Mouse (Mus musculus) hindbrain, embryonic 13.5 days (tissue): ENCODE measurements around the gene Fam161a. TPM values are rescaled to one million over a fixed set of nuclear protein-coding genes. Genes with fewer than 3 reads are reported as not detected.
"Not testable (repeated sequence)": the region's sequence is repeated elsewhere in the genome, so short reads cannot be mapped to it uniquely, and the experiment has no call there.

Source experiments
- ATAC-seq: fragments of 200-750 bp; cut with Nextera tagmentation; 2 replicates; pipeline ENCODE4 v1.8.0; 2017; ENCODE audit warnings: moderate TSS enrichment; ENCODE audit not compliant: low FRiP score
- H3K27ac ChIP-seq: fragments of 300-500 bp; sonication (generic); 2 replicates; pipeline ENCODE4 v1.5.1; 2015; ENCODE audit warnings: inconsistent platforms, mild to moderate bottlenecking, moderate library complexity
- H3K27me3 ChIP-seq: fragments of 300-500 bp; sonication (generic); 2 replicates; pipeline ENCODE4 v1.6.1; 2015; ENCODE audit warnings: mild to moderate bottlenecking, inconsistent platforms
- H3K36me3 ChIP-seq: fragments of 300-500 bp; sonication (generic); 2 replicates; pipeline ENCODE4 v1.6.1; 2015; ENCODE audit warnings: mild to moderate bottlenecking, inconsistent platforms
- H3K4me1 ChIP-seq: fragments of 300-500 bp; sonication (generic); replicated peaks from 2 replicates; pipeline ENCODE4 v1.6.1; 2015; ENCODE audit warnings: inconsistent platforms
- H3K4me2 ChIP-seq: fragments of 300-500 bp; sonication (generic); 2 replicates; pipeline ENCODE4 v1.6.1; 2015; ENCODE audit warnings: inconsistent platforms, mild to moderate bottlenecking, moderate library complexity
- H3K4me3 ChIP-seq: fragments of 300-500 bp; sonication (generic); 2 replicates; pipeline ENCODE4 v1.5.1; 2015; ENCODE audit warnings: mild to moderate bottlenecking, inconsistent platforms
- H3K9ac ChIP-seq: fragments of 300-500 bp; sonication (generic); 2 replicates; pipeline ENCODE4 v1.6.1; 2015; ENCODE audit warnings: mild to moderate bottlenecking, inconsistent platforms
- H3K9me3 ChIP-seq: fragments of 300-500 bp; sonication (generic); 2 replicates; pipeline ENCODE4 v1.6.1; 2016; ENCODE audit warnings: inconsistent platforms
- WGBS: fragments of 180-500 bp; shearing (Covaris S2); methylation state at CpG from one replicate; pipeline ENCODE4 v1.1.7; 2015; 5-methylcytosine and 5-hydroxymethylcytosine counted together
- polyA plus RNA-seq: library from polyadenylated mRNA; unstranded; fragments of >200 nt; fragmentation: Nextera tagmentation; extraction: Ambion mirVana; gene quantifications from 2 replicates; pipeline ENCODE4 v1.2.1, GENCODE M21; 2015

The Fam161a gene
- polyA plus RNA-seq, 1 experiment from 2014 or later, result 6.6 TPM

DNA sequence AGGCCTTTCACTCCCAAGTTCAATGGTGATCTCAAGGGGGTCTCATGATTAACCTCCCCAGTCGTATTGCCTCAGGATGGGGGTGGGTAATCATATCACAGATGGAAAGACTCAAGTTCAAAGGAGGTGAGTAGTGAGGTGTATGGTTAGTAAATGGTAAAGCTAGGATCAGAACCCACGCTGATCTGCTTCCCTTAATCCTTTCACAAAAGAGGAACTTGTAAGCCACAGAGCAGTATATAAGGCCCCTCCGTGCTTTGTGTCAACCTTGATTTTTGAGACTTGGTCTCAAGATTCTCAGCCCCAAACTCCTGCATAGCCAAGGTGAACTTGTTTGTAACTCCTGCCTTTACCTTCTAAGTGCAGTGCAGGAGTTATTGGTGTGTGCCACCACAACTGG, 16.8 kb downstream of the Fam161a start:
- H3K4me1 ChIP-seq, result no peaks in the 10 kb centered on the region
- no peak overlapping the region for H3K27ac ChIP-seq
- H3K9ac ChIP-seq, result no peak overlapping the region
- 78% methylated on average over 3 of the region's 3 CpGs for WGBS
- no peak overlapping the region for H3K4me2 ChIP-seq
- H3K36me3 ChIP-seq, result no peaks in the 10 kb centered on the region
- H3K4me3 ChIP-seq, result no peak overlapping the region
- H3K9me3 ChIP-seq, result no peaks in the 10 kb centered on the region
- no peak for ATAC-seq
- no peaks in the 10 kb centered on the region for H3K27me3 ChIP-seq

DNA sequence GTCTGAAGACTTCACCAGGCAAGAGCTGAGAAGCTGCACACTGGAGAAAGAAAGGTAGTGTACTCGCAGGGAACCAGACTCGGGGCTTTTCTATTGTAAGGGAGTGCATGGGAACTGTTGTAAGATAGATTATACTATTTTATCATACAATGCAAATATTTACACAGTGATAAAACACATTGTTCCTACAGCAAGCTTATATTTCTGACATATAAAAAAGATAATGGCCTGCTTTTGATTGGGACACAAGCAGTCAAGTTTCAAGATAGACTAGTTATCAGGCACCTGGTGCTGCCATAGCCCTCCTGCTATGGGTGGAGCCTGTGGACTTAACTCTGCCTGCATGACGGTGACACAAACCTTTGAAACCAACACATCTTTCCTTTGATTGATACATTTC, 21.6 kb downstream of the Fam161a start:
- Histone ChIP-seq H3K9me3 (no peaks in the 10 kb centered on the region), H3K4me3 (no peak overlapping the region), H3K36me3 (no peaks in the 10 kb centered on the region), H3K4me1 (no peaks in the 10 kb centered on the region), H3K9ac (no peak overlapping the region), H3K4me2 (no peak overlapping the region), H3K27me3 (no peaks in the 10 kb centered on the region), H3K27ac (no peak overlapping the region)
- WGBS, result 70% methylated on average over 3 of the region's 3 CpGs
- ATAC-seq, result no peak

DNA sequence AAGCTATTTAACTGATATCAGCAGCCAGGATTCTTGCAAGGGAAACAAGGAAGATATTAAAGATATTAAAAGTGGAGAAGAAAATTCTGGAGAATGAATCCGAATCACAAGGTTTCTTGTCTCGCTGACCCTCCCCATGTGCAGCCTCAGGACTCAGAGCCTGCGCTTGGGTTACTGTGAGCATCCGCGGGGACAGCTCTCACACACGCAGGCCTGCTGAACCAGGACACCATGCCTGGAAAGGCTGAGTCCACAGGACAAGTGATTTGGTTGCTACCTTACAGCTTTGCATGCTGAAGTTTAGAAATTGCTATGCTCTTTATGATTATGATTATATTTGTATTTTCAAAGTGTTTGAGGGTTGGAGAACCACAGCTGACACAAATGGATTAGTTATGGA, 22.1 kb downstream of the Fam161a start:
- 84% methylated on average over 6 of the region's 6 CpGs for WGBS
- Histone ChIP-seq H3K9me3 (no peaks in the 10 kb centered on the region), H3K36me3 (no peaks in the 10 kb centered on the region), H3K9ac (no peak overlapping the region), H3K4me1 (no peaks in the 10 kb centered on the region), H3K27ac (no peak overlapping the region), H3K4me3 (no peak overlapping the region), H3K27me3 (no peaks in the 10 kb centered on the region), H3K4me2 (no peak overlapping the region)
- ATAC-seq, result no peak

DNA sequence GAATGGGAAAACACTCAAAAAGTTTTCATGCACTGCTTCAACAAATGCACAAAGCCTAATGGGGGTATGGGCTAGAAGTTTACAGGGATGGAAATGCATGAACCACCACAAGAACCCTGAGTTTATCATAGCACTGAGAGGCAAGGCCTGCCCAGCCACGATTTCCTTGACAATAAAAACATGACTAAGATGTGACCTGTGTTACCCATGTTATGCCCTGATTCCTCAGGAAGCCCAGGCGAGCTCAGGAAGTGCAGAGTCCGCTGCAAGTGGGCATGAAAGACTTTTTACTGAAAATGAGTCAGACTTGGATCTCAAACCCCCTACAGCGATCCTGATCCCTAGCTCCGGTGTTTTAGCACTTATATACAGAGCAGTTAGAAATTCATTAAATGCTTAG, 39.9 kb downstream of the Fam161a start:
- Histone ChIP-seq H3K36me3 (no peaks in the 10 kb centered on the region), H3K4me1 (peaks cover 10% of the 10 kb centered on the region), H3K9me3 (no peaks in the 10 kb centered on the region), H3K27ac (no peak overlapping the region), H3K9ac (no peak overlapping the region), H3K27me3 (0 out of 2 replicates have a peak, but pooled peaks cover 7% of the 10 kb centered on the region), H3K4me2 (no peak overlapping the region), H3K4me3 (no peak overlapping the region)
- WGBS, result 73% methylated on average over 5 of the region's 5 CpGs
- ATAC-seq, result no peak

DNA sequence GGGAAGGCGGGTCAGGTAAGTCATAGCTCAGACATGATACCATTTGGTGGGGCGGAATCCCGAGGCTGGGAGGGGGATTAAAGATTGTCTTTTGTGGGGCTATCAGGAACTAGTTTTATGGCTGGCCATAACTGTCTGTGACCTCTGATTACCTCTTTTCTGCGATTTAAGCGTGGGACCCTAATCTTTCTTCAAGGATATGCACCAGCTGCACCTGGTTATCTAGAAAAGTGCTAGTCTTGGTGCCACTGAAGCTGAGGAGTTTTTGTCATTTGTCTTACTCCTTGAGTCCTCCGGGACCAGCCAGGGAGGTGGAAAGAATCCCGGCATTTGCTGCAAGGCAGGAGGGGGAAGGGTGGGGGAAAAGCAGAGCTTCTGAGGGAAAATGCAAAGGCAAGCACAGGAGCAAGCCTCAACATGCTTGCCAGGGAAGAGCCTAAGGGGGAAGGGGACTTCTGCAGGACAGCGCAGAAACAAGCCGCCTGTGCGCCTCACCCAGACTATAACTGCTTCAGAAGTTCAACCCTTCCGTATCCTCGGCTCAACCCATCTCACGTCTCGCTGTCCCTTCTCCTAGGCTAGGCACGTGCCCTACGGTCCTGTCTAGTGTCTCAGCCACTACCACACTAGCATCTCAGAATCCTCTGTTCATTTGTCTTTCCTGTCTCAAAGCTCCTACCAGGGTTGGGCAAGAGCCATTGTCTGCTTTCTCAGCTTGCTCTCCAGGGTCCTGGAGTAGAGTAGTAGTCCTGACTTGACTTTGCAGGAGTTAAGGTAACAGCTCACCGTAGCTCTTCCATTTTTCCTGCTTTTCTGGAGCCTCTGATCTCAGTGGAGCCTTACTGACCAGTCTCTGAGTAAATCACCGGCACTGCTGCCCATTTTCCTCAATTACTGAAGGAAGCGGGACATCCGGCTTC, 40.6 kb downstream of the Fam161a start:
- Histone ChIP-seq H3K36me3 (no peaks in the 10 kb centered on the region), H3K9ac (peak overlapping the region; percentile 35; the same call in 1 of the 2 replicates), H3K4me3 (peak overlapping the region; percentile 7; the same call in 1 of the 2 replicates), H3K4me2 (peak overlapping the region; percentile 34), H3K4me1 (peaks cover 10% of the 10 kb centered on the region), H3K27me3 (0 out of 2 replicates have a peak, but pooled peaks cover 7% of the 10 kb centered on the region), H3K27ac (no peak overlapping the region), H3K9me3 (no peaks in the 10 kb centered on the region)
- 49% methylated on average over 20 of the region's 20 CpGs for WGBS
- no peak for ATAC-seq

DNA sequence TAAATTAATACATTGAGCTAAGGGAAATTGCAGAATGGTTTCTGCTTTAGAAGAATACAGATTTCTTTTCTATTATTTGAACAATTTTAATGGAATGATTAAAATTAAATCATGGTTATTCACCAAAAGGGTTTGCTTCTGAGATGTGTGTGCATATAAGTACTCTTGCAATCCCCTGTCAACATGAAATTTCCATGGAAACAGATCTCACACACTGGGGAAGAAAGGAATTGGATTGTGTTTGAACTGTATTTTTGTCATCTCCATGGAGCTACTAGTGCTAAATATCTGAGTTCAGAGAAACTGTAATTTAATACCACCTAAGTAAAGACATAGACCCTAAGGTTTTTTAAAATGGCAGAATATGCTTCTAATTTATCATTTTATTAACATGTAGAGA, 42.3 kb downstream of the Fam161a start:
- H3K4me2 ChIP-seq, result no peak overlapping the region
- peaks cover 10% of the 10 kb centered on the region for H3K4me1 ChIP-seq
- no peak for ATAC-seq
- no peak overlapping the region for H3K27ac ChIP-seq
- no peak overlapping the region for H3K4me3 ChIP-seq
- H3K9ac ChIP-seq, result no peak overlapping the region
- H3K27me3 ChIP-seq, result 0 out of 2 replicates have a peak, but pooled peaks cover 7% of the 10 kb centered on the region
- no peaks in the 10 kb centered on the region for H3K36me3 ChIP-seq
- no peaks in the 10 kb centered on the region for H3K9me3 ChIP-seq

DNA sequence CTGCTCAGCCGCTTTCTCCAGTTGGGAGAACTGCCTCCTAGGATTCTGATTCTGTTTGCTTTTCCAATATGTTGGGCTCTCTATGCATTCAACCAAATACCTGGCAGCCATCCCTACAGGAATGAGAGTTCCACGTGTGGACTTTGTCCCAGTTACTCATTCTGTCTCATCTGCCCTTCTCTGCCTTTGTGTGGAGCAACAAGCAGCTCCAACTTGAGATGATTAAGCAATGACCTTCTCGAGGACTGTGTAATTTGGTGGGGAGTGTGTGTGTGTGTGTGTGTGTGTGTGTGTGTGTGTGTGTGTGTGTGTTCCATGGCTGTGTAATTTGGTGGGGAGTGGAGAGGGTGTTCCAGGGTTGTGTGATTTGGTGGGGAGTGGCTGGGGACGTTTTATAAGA, 45.0 kb downstream of the Fam161a start:
- no peak overlapping the region for H3K4me3 ChIP-seq
- H3K36me3 ChIP-seq, result no peaks in the 10 kb centered on the region
- H3K4me1 ChIP-seq, result peaks cover 10% of the 10 kb centered on the region
- H3K9ac ChIP-seq, result no peak overlapping the region
- ATAC-seq, result no peak
- no peaks in the 10 kb centered on the region for H3K9me3 ChIP-seq
- 59% methylated on average over 4 of the region's 4 CpGs for WGBS
- no peak overlapping the region for H3K4me2 ChIP-seq
- no peak overlapping the region for H3K27ac ChIP-seq
- H3K27me3 ChIP-seq, result 0 out of 2 replicates have a peak, but pooled peaks cover 7% of the 10 kb centered on the region

DNA sequence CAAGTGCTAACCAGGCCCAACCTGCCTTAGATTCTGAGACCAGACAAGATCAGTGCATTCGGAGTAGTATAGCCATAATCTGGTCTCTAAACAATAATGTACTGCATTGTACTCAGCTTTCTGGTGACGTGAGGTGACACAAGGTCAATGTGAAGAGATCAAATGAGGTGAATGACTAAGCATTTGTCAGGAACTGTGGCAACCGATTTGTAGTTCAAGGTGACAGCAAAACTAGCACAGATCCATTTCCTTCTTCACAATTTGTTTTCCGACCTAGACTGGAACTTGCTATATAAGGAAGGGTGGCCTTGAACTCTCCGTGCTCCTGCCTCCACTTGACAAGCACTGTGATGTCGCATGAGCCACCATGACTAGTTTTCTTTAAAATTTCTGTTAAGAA, 55.8 kb downstream of the Fam161a start:
- H3K27me3 ChIP-seq, result no peaks in the 10 kb centered on the region
- H3K36me3 ChIP-seq, result no peaks in the 10 kb centered on the region
- no peaks in the 10 kb centered on the region for H3K9me3 ChIP-seq
- no peak overlapping the region for H3K9ac ChIP-seq
- H3K4me2 ChIP-seq, result no peak overlapping the region
- no peak overlapping the region for H3K4me3 ChIP-seq
- WGBS, result 88% methylated on average over 6 of the region's 6 CpGs
- H3K4me1 ChIP-seq, result peaks cover 5% of the 10 kb centered on the region
- H3K27ac ChIP-seq, result no peak overlapping the region
- ATAC-seq, result no peak

DNA sequence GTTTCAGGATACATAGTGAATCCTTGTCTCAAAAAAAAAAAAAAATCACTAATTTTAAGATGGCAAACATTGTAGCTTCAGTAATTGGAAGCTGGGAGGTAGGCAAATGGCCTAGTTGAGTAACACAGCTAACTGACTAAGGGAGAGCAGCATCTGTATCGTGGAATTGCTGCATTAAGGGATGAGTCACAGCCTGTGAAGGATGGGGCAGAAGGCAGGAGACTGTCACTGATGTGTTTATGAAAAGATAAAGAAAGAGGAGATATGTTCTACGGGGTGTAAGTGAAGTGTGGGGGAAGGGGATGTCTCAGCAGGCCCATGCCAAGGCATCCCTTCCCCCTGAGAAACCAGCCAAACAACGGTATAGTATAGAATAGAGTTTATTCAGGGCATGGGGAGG, 56.5 kb downstream of the Fam161a start:
- no peak overlapping the region for H3K4me3 ChIP-seq

DNA sequence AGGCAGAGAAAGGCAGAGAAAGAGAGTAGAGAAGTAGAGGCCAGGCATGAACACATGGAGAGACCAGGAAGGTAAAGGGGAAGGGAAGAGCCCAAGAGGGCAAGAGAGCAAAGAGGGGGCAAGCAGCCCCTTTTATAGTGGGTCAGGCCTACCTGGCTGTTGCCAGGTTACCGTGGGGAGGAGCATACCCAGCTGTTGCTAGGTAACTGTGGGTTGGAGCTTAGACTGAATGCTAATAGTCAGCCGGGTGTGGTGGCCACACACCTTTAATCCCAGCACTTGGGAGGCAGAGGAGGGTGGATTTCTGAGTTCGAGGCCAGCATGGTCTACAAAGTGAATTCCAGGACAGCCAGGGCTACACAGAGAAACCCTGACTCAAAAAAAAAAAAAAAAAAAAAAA, 56.9 kb downstream of the Fam161a start:
- not testable (repeated sequence) for H3K36me3 ChIP-seq, H3K9ac ChIP-seq, ATAC-seq, H3K27me3 ChIP-seq, H3K4me1 ChIP-seq, H3K4me2 ChIP-seq, H3K9me3 ChIP-seq, H3K4me3 ChIP-seq, H3K27ac ChIP-seq
- 50% methylated on average over 3 of the region's 3 CpGs for WGBS

More for the DNA sequence above, 56.5 kb downstream of the Fam161a start:
- no peak overlapping the region for H3K27ac ChIP-seq
- no peaks in the 10 kb centered on the region for H3K9me3 ChIP-seq
- no peaks in the 10 kb centered on the region for H3K27me3 ChIP-seq
- 70% methylated on average over 3 of the region's 3 CpGs for WGBS
- peaks cover 5% of the 10 kb centered on the region for H3K4me1 ChIP-seq
- no peak overlapping the region for H3K9ac ChIP-seq
- H3K4me2 ChIP-seq, result no peak overlapping the region
- ATAC-seq, result no peak
- H3K36me3 ChIP-seq, result no peaks in the 10 kb centered on the region

DNA sequence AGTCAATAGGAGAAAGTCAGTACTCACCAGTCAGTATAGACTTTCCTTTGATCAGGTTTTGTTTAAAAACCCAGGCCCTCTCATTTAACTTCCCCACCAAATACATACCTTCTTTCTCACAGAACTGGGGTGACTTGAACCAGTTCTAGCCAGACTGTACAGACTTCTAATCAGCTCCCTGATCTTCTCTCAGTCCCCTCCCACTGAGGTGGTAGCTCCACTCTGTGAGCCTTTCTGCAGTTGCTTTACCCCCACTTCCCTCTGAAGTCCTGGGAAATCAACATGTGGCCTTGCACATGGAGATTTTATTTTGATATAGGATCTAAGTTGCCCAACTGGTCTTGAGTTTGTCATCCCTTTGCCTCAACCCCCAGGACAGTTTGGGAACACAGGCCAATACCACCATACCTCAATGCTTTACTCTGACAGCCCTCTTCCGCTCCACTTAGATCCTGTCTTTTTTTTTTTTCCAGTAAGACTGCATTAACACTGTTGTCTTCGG, 57.9 kb downstream of the Fam161a start:
- ATAC-seq, result no peak
- Histone ChIP-seq H3K4me3 (no peak overlapping the region), H3K36me3 (no peaks in the 10 kb centered on the region), H3K9me3 (no peaks in the 10 kb centered on the region), H3K4me1 (peaks cover 5% of the 10 kb centered on the region), H3K27ac (no peak overlapping the region), H3K4me2 (no peak overlapping the region), H3K27me3 (no peaks in the 10 kb centered on the region), H3K9ac (no peak overlapping the region)
- 87% methylated on average over 2 of the region's 2 CpGs for WGBS

DNA sequence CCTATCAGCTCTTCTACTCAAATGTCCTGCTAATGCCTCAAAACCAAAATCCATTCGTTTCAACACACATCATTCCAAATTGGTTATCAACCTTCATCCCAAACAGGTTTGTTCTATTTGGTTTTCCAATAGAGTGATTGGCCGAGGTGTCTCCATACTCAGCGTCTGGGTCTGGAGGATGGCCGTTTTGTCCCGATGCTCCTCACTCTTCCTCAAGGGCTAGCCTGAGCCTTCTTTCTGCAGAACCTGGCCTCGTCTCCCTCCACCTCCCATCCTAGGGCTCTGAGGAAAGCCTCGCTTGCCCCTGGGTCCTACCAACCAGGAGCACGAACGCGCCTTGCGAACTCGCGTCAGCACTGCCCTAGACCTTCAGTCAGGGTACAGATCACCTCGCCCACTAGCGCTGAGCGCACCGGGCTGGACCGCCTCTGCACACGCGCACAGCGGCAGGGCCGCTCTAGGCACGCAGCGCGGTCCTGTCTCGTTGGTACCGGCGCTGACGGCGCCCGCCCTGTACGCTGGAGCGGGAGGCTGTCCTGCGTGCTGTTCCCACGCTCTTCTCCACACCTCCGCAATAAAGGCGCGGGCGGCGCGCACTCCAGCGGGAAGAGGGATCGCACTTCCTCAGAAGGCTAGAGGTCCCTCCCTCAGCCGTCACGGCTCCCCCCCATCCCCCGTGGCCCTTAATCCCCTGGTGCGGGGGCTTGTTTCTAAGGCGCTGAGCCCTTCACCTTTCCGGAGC, 60.2 kb downstream of the Fam161a start:
- H3K27ac ChIP-seq, result peak overlapping the region; percentile 91
- H3K4me1 ChIP-seq, result peaks cover 5% of the 10 kb centered on the region
- H3K9ac ChIP-seq, result peak overlapping the region; percentile 85
- no peaks in the 10 kb centered on the region for H3K27me3 ChIP-seq
- ATAC-seq, result peak; percentile 100
- whole genome bisulfite sequencing, result 1% methylated on average over 49 of the region's 49 CpGs
- H3K36me3 ChIP-seq, result no peaks in the 10 kb centered on the region
- H3K9me3 ChIP-seq, result no peaks in the 10 kb centered on the region
- peak overlapping the region; percentile 67 for H3K4me2 ChIP-seq
- peak overlapping the region; percentile 67 for H3K4me3 ChIP-seq
